Mouse (Mus musculus): ENCODE data around the gene Yrdc. TPM values are rescaled to one million over a fixed set of nuclear protein-coding genes. Genes with fewer than 3 reads are reported as not detected.

Yrdc gene
- total RNA-seq, 2 experiments from 2014 or later = 30.3 to 38.0 TPM

DNA sequence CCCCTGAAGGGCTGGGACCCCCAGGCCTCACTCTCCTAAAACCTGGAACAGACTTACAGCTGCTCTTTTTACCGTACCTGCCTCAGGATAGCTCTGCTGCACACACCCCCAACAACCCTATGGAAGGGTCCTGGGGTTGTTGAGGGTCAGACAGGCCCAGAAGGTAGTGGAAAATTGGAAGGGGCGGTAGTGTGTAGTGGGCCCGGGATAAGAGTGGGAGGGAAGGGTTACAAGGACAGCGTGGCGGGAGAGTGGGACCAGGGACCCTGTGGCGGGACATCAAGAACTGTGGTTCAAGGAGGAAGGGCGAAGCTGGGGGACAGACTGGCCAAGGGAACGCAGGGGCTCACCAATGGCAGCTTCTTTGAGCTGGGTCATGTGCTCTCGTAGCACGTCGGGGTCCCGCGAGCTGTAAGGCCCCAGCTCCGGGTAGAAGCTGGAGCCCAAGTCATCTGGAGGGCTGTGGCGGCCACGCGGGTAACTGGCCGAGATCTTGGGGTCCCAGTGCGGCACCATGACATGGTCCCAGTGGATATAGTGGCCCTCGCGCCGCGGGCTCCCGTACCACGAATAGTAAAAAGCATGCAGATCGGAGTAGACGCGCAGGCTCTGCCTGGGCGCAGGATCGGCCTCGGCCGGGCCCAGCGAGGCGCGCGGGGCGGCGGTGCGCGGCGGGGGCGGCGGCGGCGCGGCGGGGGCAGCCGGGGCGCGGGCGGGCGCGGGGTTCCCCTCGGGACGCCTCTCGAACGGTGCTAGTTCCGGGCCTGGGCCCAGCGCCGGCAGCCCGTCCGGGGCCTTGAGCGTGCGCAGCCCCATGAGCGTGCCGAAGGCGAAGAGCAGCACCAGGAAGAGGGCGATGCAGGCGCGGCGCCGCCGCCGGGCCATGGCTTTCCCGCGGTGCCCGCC is 11.1 kb downstream of the Yrdc start, which contains the start of gene Maneal:
Gene Maneal (minus strand): TSS at position 889 of the 906 bp plus-strand sequence.
- Histone ChIP-seq H3K27ac (peak within 1 kb of the TSS; percentile 95), H3K4me3 (peak within 1 kb of the TSS; percentile 77)
- no peak for DNase-seq (ENCODE audit: low spot score in 2 of 2)
- no peak for TF ChIP-seq CTCF (conservative IDR thresholded peaks at IDR 0.05)

DNA sequence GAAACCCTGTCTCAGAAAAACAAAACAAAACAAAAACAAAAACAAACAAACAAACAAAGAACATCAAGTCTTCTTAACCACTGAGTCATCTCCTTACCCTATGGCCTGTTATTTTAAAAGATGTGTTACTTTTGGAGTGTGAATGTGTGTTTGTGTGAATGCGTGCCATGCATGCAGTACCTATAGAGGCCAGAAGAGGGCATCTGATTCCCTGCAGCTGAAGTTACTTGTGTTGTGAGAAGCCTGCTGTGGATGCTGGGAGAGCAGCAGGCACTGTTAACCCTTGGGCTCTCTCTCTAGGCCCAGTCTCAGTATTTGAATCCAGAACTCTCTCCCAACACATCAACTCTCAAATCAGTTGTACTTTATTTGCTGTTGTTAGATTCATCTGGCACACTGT is 22.2 kb downstream of the Yrdc start:
- peak; percentile 67 for TF ChIP-seq CTCF (conservative IDR thresholded peaks at IDR 0.05)
- Histone ChIP-seq H3K4me3 (no peak overlapping the region), H3K27ac (no peak overlapping the region)
- DNase-seq (ENCODE audit: low spot score in 2 of 2) = no peak

DNA sequence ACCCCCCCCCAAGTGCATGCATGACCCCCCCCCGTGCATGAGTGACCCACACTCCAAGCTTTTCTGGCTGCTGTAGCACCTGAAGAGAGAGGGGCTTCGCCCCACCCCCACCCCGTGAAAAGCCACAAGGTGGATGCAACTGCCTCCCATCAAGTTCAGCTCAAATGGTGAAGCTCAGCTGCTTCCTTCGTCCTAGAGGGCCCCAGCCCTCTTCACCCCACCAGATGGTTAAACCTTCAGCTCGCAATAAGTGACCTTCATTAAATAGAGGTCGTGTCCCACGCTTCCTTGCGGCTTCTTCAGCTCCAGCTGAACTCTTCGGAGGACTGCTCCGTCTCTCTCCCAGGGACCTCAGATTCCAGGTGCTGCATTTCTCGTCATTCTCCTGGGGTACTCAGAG is 30.1 kb downstream of the Yrdc start, which contains the start of gene Epha10:
Gene Epha10 (plus strand): TSS at position 301 of the 400 bp plus-strand sequence.
- DNase-seq (ENCODE audit: low spot score in 2 of 2) = no peak
- peak within 1 kb of the TSS; percentile 58; the same call in 1 of the 2 replicates for H3K27ac ChIP-seq
- TF ChIP-seq CTCF (conservative IDR thresholded peaks at IDR 0.05) = no peak
- peak within 1 kb of the TSS; percentile 72 for H3K4me3 ChIP-seq

- peak overlapping the region; percentile 72 for H3K4me3 ChIP-seq
- DNase-seq (ENCODE audit: low spot score in 2 of 2) = peak; percentile 79 to 86
- peak overlapping the region; percentile 58; the same call in 1 of the 2 replicates for H3K27ac ChIP-seq
- no peak for TF ChIP-seq CTCF (conservative IDR thresholded peaks at IDR 0.05)
Measured at GRCm38 (mm10) chr4:124881341-124881908, 30.9 kb downstream of the Yrdc start.

DNA sequence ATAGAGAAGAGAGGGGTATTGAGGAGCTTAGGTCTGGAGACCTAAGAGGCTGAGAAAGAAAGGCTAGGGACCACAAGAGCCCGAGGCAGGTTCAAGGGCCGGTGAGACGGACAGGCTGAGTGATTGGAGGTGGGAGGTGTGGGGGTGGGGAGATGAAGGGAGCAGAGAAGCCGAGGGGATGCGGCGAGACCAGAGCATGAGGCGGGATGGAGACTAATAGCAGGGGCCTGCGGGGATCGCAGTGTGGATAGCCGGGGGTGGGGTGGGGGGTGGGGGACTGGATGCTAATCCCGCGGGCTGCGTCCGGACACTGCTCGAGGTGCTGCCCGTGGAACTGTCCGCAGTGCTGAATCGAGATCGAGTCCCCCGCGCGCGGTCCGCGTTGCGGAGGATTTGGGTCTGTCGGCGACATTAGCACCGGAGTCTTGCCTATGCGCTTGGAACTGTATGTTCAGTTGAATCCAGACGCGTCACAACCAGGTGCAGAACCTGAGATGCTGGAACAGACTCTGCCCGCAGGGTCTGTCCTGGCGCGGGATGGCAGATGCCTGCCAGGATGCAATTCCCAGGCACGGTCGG is 31.8 kb downstream of the Yrdc start:
- Histone ChIP-seq H3K4me3 (peak overlapping the region; percentile 72), H3K27ac (peak overlapping the region; percentile 34; the same call in 1 of the 2 replicates)
- DNase-seq (ENCODE audit: low spot score in 2 of 2) = no peak
- no peak for TF ChIP-seq CTCF (conservative IDR thresholded peaks at IDR 0.05)

GRCm38 (mm10) chr4:124888702-124889101 is 38.2 kb downstream of the Yrdc start:
- no peak overlapping the region for H3K27ac ChIP-seq
- H3K4me3 ChIP-seq = no peak overlapping the region
- DNase-seq (ENCODE audit: low spot score in 2 of 2) = no peak
- no peak for TF ChIP-seq CTCF (conservative IDR thresholded peaks at IDR 0.05)

DNA sequence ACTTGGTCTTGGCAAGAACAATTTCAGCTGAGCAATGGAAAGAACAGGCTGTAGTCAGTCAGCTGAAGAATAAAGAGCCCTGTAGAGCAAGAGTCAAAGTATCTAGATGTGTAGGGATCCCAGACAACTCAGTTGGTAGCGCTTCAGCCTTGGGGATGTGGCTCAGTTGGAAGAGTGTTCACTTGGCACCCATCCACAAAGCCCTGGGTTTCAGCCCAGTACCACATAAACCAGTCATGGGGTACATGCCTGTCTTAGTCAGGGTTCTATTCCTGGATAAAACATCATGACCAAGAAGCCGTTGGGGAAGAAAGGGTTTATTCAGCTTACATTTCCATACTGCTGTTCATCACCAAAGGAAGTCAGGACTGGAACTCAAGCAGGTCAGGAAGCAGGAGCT is 39.5 kb downstream of the Yrdc start:
- DNase-seq (ENCODE audit: low spot score in 2 of 2) = peak in 1 of 2 experiments; percentile 37
- H3K27ac ChIP-seq = peak overlapping the region; percentile 46; the same call in 1 of the 2 replicates
- H3K4me3 ChIP-seq = no peak overlapping the region
- TF ChIP-seq CTCF (conservative IDR thresholded peaks at IDR 0.05) = no peak

GRCm38 (mm10) chr4:124890831-124891230 is 40.4 kb downstream of the Yrdc start:
- Histone ChIP-seq H3K27ac (peak overlapping the region; percentile 84), H3K4me3 (no peak overlapping the region)
- peak; percentile 58 to 72 for DNase-seq (ENCODE audit: low spot score in 2 of 2)
- TF ChIP-seq CTCF (conservative IDR thresholded peaks at IDR 0.05) = no peak

GRCm38 (mm10) chr4:124893769-124894168 is 43.3 kb downstream of the Yrdc start:
- H3K27ac ChIP-seq = peak overlapping the region; percentile 89; the same call in 1 of the 2 replicates

DNA sequence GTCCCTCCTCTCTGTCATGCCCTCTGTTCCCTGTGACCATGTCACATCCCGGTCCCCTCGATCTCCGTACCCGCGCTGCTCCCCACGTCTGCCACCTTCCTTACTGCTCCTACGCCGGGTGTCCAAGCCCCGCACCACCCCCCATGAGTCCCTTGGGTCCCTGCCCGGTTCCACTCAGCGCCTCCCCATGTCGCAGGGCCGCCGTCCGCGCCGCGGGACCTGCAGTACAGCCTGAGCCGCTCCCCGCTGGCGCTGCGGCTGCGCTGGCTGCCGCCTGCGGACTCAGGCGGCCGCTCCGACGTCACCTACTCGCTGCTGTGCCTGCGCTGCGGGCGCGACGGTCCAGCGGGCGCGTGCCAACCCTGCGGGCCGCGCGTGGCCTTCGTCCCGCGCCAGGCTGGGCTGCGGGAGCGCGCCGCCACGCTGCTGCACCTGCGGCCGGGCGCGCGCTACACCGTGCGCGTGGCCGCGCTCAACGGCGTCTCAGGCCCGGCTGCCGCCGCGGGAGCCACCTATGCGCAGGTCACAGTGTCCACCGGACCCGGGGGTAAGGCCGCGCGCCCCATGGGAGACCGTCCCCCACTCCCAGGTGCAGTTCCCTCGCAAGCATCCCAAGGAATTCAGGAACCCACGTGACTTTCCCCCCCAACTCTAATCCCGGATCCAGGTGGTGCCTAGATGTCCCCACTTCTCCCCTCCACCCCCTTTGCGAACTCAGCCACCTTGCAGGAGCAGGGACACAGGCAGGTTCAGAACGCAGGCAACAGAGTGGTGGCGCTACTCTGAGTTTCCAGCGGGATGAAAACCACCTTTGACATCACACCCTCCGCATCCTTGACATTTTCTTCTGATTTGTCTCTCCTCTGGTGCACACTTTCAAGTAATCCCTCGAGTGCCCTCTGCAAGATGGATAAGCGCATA is 44.3 kb downstream of the Yrdc start:
- DNase-seq (ENCODE audit: low spot score in 2 of 2) = peak in 1 of 2 experiments; percentile 50
- peak overlapping the region; percentile 89 for H3K27ac ChIP-seq
- 0 out of 2 replicates have a peak, but pooled peaks have one; percentile 3 for TF ChIP-seq CTCF (conservative IDR thresholded peaks at IDR 0.05)
- H3K4me3 ChIP-seq = peak overlapping the region; percentile 54

More at GRCm38 (mm10) chr4:124893769-124894168, 43.3 kb downstream of the Yrdc start:
- no peak overlapping the region; the same call in 1 of the 2 replicates for H3K4me3 ChIP-seq
- no peak for TF ChIP-seq CTCF (conservative IDR thresholded peaks at IDR 0.05)
- DNase-seq (ENCODE audit: low spot score in 2 of 2) = no peak

GRCm38 (mm10) chr4:124898428-124898827 is 47.9 kb downstream of the Yrdc start:
- no peak for TF ChIP-seq CTCF (conservative IDR thresholded peaks at IDR 0.05)
- DNase-seq (ENCODE audit: low spot score in 2 of 2) = no peak
- Histone ChIP-seq H3K4me3 (no peak overlapping the region), H3K27ac (no peak overlapping the region)

GRCm38 (mm10) chr4:124899906-124900305 is 49.4 kb downstream of the Yrdc start:
- no peak overlapping the region for H3K27ac ChIP-seq
- H3K4me3 ChIP-seq = no peak overlapping the region
- DNase-seq (ENCODE audit: low spot score in 2 of 2) = no peak
- no peak for TF ChIP-seq CTCF (conservative IDR thresholded peaks at IDR 0.05)

Other genes starting within 250 kb of the Yrdc start
- 1 to 10 TPM in 1 of 2 experiments, under 1 TPM in 1; 0.98 to 2.3 TPM for gene 3100002H09Rik, start 239.9 kb upstream of the Yrdc start, total RNA-seq (2021)
- gene Pou3f1, start 193.9 kb upstream of the Yrdc start, total RNA-seq (2021) = 10 to 100 TPM; 40.5 to 40.7 TPM
- gene Utp11, start 157.1 kb upstream of the Yrdc start, total RNA-seq (2021) = 10 to 100 TPM; 16.6 to 18.6 TPM
- 1 to 10 TPM; 1.4 to 1.5 TPM for gene Fhl3, start 150.0 kb upstream of the Yrdc start, total RNA-seq (2021)
- gene Sf3a3, start 135.9 kb upstream of the Yrdc start, total RNA-seq (2021) = 10 to 100 TPM; 35.1 to 35.7 TPM
- gene Inpp5b, start 108.8 kb upstream of the Yrdc start, total RNA-seq (2021) = 10 to 100 TPM; 43.6 to 51.2 TPM
- gene Mtf1, start 48.6 kb upstream of the Yrdc start, total RNA-seq (2021) = 10 to 100 TPM; 24.6 to 24.8 TPM
- 10 to 100 TPM; 72.0 to 94.5 TPM for gene 1110065P20Rik, start 517 bp downstream of the Yrdc start, total RNA-seq (2021)
- 10 to 100 TPM; 52.3 to 54.4 TPM for gene Maneal, start 11.5 kb downstream of the Yrdc start, total RNA-seq (2021)
- gene Epha10, start 30.2 kb downstream of the Yrdc start, total RNA-seq (2021) = 10 to 100 TPM; 42.5 to 51.3 TPM
- 10 to 100 TPM; 22.1 to 23.6 TPM for gene 9930104L06Rik, start 86.4 kb downstream of the Yrdc start, total RNA-seq (2021)
- 1 to 10 TPM; 2.1 to 2.9 TPM for gene Cdca8, start 88.6 kb downstream of the Yrdc start, total RNA-seq (2021)
- 1 to 10 TPM; 9.5 to 9.8 TPM for gene Rspo1, start 135.8 kb downstream of the Yrdc start, total RNA-seq (2021)
- 10 to 100 TPM; 67.9 to 76.1 TPM for gene Gnl2, start 165.9 kb downstream of the Yrdc start, total RNA-seq (2021)
- under 1 TPM; 0.64 to 1.00 TPM for gene Dnali1, start 215.0 kb downstream of the Yrdc start, total RNA-seq (2021)
- gene Snip1, start 216.0 kb downstream of the Yrdc start, total RNA-seq (2021) = 10 to 100 TPM; 14.6 to 16.3 TPM
- 100 to 1,000 TPM; 111 to 116 TPM for gene Meaf6, start 234.5 kb downstream of the Yrdc start, total RNA-seq (2021)